ENCODE assay signal across 22 mouse cellular contexts in the genomic region with DNA sequence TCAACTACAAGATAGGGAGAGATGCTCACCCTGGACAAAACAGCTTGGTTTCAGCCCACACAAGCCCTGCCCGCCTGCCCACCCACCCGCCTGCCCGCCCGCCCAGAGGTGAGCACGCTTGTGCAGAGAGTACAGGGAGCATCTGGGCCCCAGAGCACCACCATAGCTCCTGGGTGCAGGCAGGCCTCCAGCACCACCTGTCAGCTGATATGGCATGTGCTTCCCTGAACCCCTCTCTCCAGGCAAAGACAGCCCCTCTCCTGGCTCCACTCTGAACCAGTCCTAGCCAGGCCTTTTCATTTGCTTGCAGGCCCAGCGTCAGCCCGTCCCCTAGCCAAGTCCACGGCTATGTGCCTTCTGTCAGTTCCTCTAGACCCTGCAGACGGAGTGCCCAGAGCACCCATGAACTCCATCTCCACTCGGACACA. TPM values are rescaled to one million over a fixed set of nuclear protein-coding genes. Genes with fewer than 3 reads are reported as not detected.
DNase-seq lines count a peak whose midpoint lies in the region; ATAC-seq lines count a peak whose summit lies in the region.
"Had no signal": no experiment of that assay in that cellular context is flagged by ENCODE, and none has a peak within 500 bp of the region (broad histone marks: within the 10 kb centered on the region; RNA-seq: fewer than 3 reads in every experiment).

No protein-coding gene starts in this region.

- WGBS in heart, embryonic 12.5 days = 90% methylated on average over 10 of the region's 10 CpGs

- peak; percentile 84 for DNase-seq in heart, adult 11 months
- DNase-seq in left cerebral cortex, postnatal 4 days = peak; percentile 74
- no peak for DNase-seq in left cerebral cortex, adult 8-10 months (ENCODE audit: low spot score in 2 of 2)
- peak; percentile 72 for DNase-seq in cerebellum, adult 9-11 months
- peak; percentile 34 for DNase-seq in right cerebral cortex, postnatal 25 days
- no peak for DNase-seq in spleen, postnatal 10 days (ENCODE audit: low spot score in 2 of 2)
- DNase-seq in thymus, adult 18-20 months = no peak
- DNase-seq: adrenal gland, postnatal 10 days; gastrocnemius, postnatal 25 days; heart, postnatal 4 days; kidney, adult 8-10 months; kidney, postnatal 4 days; lung, postnatal 14 days; thymus, adult 2 months had no signal

- no peak for ATAC-seq in heart, embryonic 12.5 days (ENCODE audit: insufficient number of reproducible peaks, low FRiP score)

- H3K36me3 ChIP-seq in heart, embryonic 12.5 days = peaks cover 53% of the 10 kb centered on the region

- no peak overlapping the region for H3K4me2 ChIP-seq in heart, embryonic 12.5 days
- H3K4me2 ChIP-seq: limb, embryonic 13.5 days; liver, embryonic 15.5 days had no signal

- H3K4me1 ChIP-seq in heart, embryonic 12.5 days (replicated peaks) = peaks cover 15% of the 10 kb centered on the region

- H3K27me3 ChIP-seq in heart, embryonic 12.5 days (replicated peaks) = no peaks in the 10 kb centered on the region
- H3K27me3 ChIP-seq: limb, embryonic 13.5 days; liver, embryonic 15.5 days had no signal

- intact Hi-C loops in left cerebral cortex, postnatal 4 days (cut with DNase I) = no loop called here

- no peak overlapping the region for H3K9ac ChIP-seq in heart, embryonic 12.5 days
- H3K9ac ChIP-seq: limb, embryonic 13.5 days; liver, embryonic 15.5 days had no signal

- no peak overlapping the region for H3K27ac ChIP-seq in heart, embryonic 12.5 days (ENCODE audit: poor library complexity, severe bottlenecking)
- H3K27ac ChIP-seq: embryonic facial prominence, embryonic 10.5 days; heart, embryonic 10.5 days; limb, embryonic 13.5 days; liver, embryonic 15.5 days had no signal

- no peaks in the 10 kb centered on the region for H3K9me3 ChIP-seq in heart, embryonic 12.5 days (replicated peaks)
- H3K9me3 ChIP-seq: embryonic facial prominence, embryonic 10.5 days; G1E; heart, embryonic 10.5 days; limb, embryonic 13.5 days; liver, embryonic 15.5 days had no signal

- no peak overlapping the region for H3K4me3 ChIP-seq in heart, embryonic 12.5 days
- H3K4me3 ChIP-seq: embryonic facial prominence, embryonic 10.5 days; erythroblast, embryonic 14.5 days; heart, embryonic 10.5 days; limb, embryonic 13.5 days; liver, embryonic 15.5 days had no signal

RNA-seq across cellular contexts. Expression of a gene that starts 36.8 kb away (rescaled TPM):
- polyA plus RNA-seq in heart, embryonic 12.5 days (2016; fragmentation: Nextera tagmentation; extraction: Ambion mirVana) = 4.5 and 5.1 TPM in 2 replicates
- total RNA-seq in left cerebral cortex, postnatal 4 days (2021) = 1 to 10 TPM; 1.6 to 2.5 TPM
- total RNA-seq in left cerebral cortex, adult 8-10 months (2022) = 10 to 100 TPM in 2 of 4 experiments, 1 to 10 TPM in 2; 8.7 to 12.0 (median 10.3) TPM
- total RNA-seq: monocyte, adult 5-6 weeks had no signal

Comparison
In these comparisons a context has a peak if more than half of its experiments do, and no peak if none do; other contexts are left out.
1. DNase-seq: peak in heart, adult 11 months (single experiment), left cerebral cortex, postnatal 4 days (single experiment), cerebellum, adult 9-11 months (single experiment) and right cerebral cortex, postnatal 25 days (single experiment); none in left cerebral cortex, adult 8-10 months (0 of 2), spleen, postnatal 10 days (0 of 2) and thymus, adult 18-20 months (0 of 2).